Mouse (Mus musculus): ENCODE data around the gene Mamdc2.

DNA sequence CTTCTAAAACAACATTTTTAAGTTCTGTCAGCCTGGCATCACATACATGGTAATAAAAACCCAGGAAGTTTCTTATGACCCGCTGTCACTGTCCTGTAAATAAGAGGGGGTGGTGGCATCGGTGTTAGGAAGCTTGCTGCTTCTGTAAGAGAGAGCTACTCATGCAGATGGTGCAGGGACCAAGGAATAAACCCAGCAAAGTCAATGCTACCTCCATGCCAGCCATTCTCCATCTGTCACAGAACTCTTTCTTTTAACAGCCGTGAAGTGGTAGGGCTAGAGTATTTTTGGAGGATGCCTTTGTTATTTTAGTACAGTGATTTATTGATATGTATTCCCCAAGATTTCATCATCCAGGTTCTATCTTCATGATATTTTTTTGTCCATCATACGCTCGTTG is 131.4 kb downstream of the Mamdc2 start:
- TF ChIP-seq CTCF (IDR thresholded peaks at IDR 0.05; ENCODE audit: borderline replicate concordance, extremely low read depth, insufficient read depth, insufficient read length) (no peak), POLR2A (IDR thresholded peaks at IDR 0.05; ENCODE audit: borderline replicate concordance, extremely low read depth, insufficient read depth, insufficient read length, poor library complexity, severe bottlenecking) (no peak)

All from brain, embryonic 14.5 days (tissue).